Mouse (Mus musculus): ENCODE data around the gene D130043K22Rik. TPM values are rescaled to one million over a fixed set of nuclear protein-coding genes. Genes with fewer than 3 reads are reported as not detected.

Gene D130043K22Rik
- 1 to 10 TPM; 1.2 to 1.4 TPM for total RNA-seq (2021)
- long read RNA-seq, experiment 1, result 0 reads
- long read RNA-seq, experiment 2, result 0 reads

GRCm38 (mm10) chr13:24844983-24845955 lies at the start of gene D130043K22Rik:
Gene D130043K22Rik (plus strand): TSS chr13:24845135.
- peak; percentile 79 for DNase-seq

- no peak for DNase-seq
These were observed 46.2 kb upstream of the D130043K22Rik start for GRCm38 (mm10) chr13:24798686-24799085.

- no peak for DNase-seq
These were observed 45.6 kb upstream of the D130043K22Rik start for GRCm38 (mm10) chr13:24799378-24799777.

GRCm38 (mm10) chr13:24799925-24800673 lies 44.8 kb upstream of the D130043K22Rik start:
- DNase-seq, result peak; percentile 76

- peak; percentile 98 for DNase-seq
These were observed 44.1 kb upstream of the D130043K22Rik start for GRCm38 (mm10) chr13:24800674-24801307.

- peak; percentile 63 for DNase-seq
These were observed 43.5 kb upstream of the D130043K22Rik start, which contains the start of gene BC005537 for GRCm38 (mm10) chr13:24801308-24801921. Gene BC005537 (plus strand): TSS chr13:24801657.

- peak; percentile 32 for DNase-seq
These were observed 42.7 kb upstream of the D130043K22Rik start for GRCm38 (mm10) chr13:24802131-24802691.

- no peak for DNase-seq
These were observed 41.7 kb upstream of the D130043K22Rik start for GRCm38 (mm10) chr13:24803196-24803595.

- peak; percentile 58 for DNase-seq
These were observed 38.9 kb upstream of the D130043K22Rik start for GRCm38 (mm10) chr13:24806079-24806478.

- DNase-seq, result no peak
These were observed 32.4 kb upstream of the D130043K22Rik start for GRCm38 (mm10) chr13:24812521-24812920.

- no peak for DNase-seq
These were observed 30.3 kb upstream of the D130043K22Rik start for GRCm38 (mm10) chr13:24814616-24815015.

GRCm38 (mm10) chr13:24816125-24817092 lies 28.5 kb upstream of the D130043K22Rik start:
- DNase-seq, result no peak

- DNase-seq, result no peak
These were observed 25.0 kb upstream of the D130043K22Rik start for GRCm38 (mm10) chr13:24819931-24820330.

GRCm38 (mm10) chr13:24822663-24823343 lies 22.1 kb upstream of the D130043K22Rik start:
- DNase-seq, result no peak

- DNase-seq, result no peak
These were observed 20.3 kb upstream of the D130043K22Rik start for GRCm38 (mm10) chr13:24824647-24825046.

- peak; percentile 47 for DNase-seq
These were observed 19.3 kb upstream of the D130043K22Rik start for GRCm38 (mm10) chr13:24825587-24825986.

GRCm38 (mm10) chr13:24826116-24826515 lies 18.8 kb upstream of the D130043K22Rik start:
- no peak for DNase-seq

GRCm38 (mm10) chr13:24830756-24831352 lies 14.1 kb upstream of the D130043K22Rik start:
- DNase-seq, result no peak
